Mouse (Mus musculus): ENCODE results near the gene Pcyt2.

Gene Pcyt2

GRCm38 (mm10) chr11:120560952-120561728 lies 56.6 kb downstream of the Pcyt2 start:
- DNase-seq (ENCODE audit: low spot score), result no peak
